Mouse (Mus musculus) ES-Bruce4 (cell line): ENCODE data around the gene Atg2a.

Experiments used
- CTCF ChIP-seq: IDR thresholded peaks from one replicate; pipeline ENCODE4 v1.8.1; 2011; ENCODE audit warnings: low read depth, low read length
- EP300 ChIP-seq: IDR thresholded peaks from 2 replicates; pipeline ENCODE4 v1.6.1; 2011; ENCODE audit warnings: low read depth, low read length; ENCODE audit not compliant: insufficient read depth
- POLR2A ChIP-seq: IDR thresholded peaks from one replicate; pipeline ENCODE4 v1.8.1; 2011; ENCODE audit warnings: low read length; ENCODE audit not compliant: insufficient read depth

DNA sequence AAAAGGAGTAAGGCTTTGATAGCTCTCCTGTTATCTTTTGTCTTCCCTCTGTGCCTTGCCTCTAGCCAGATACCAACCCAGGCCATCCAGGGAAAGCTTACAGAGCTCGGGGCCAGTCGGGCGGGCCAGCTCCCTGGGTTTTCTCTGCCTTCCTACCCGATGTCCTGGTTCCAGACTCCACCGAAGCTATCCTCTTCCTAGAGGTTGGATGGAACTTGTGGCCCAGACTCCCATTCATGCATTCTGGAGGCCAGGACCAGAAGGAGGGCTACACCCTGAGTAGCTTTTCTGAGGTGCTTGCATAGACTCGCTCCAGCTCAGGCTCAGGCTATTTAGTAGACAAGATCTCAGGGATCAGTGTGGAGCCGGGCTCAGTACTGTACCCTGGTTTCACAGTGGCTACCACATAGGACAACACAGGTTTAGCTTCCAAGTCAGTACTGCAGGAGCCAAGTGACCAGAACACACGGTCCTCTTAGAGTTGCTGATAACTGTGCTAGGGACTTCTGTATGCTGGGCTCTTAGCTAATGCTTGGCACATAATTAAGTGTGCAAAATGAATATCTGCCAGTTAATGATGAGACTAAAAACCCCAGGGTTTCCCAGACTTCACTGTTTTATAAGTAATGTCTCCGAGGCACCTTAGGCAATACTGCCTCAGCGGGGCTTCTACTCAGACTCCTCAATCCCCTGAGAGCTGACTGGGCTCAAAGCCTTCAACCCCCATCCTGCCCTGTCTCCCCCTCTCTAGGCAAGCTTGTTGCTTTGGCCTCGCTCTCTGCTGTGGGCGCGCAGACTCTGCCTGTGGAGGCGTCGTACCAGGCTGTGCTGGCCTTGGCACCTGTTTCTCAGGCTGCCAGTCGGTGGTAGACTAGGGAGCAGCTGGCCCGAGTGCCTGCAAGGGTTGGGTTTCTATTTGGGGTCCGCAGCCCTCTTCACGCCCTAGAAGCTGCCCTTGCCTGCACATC, 45.2 kb downstream of the Atg2a start:
- TF ChIP-seq POLR2A = no peak
- no peak for TF ChIP-seq CTCF
- TF ChIP-seq EP300 = no peak
